Mouse (Mus musculus) spleen, adult 2 months (tissue): Measurements from ENCODE around the gene Amn1. TPM values are rescaled to one million over a fixed set of nuclear protein-coding genes. Genes with fewer than 3 reads are reported as not detected.
A peak's percentile ranks its signal among the peaks of the same experiment; 100 is the strongest.
"Not testable (repeated sequence)": the region's sequence is repeated elsewhere in the genome, so short reads cannot be mapped to it uniquely, and the experiment has no call there.

ENCODE experiments used
- DNase-seq, 2 experiments: peaks; one replicate each; pipeline versions ENCODE4 v3.0.0 to v3.0.0-alpha.2; 2012 to 2021; ENCODE audit warnings: low spot score in 2 of 2, low read depth in 1 of 2
- H3K27ac ChIP-seq: fragments of 200-500 bp; 2 replicates; pipeline ENCODE4 v1.5.1; 2012; ENCODE audit warnings: low read length, inconsistent platforms; ENCODE audit not compliant: insufficient read depth
- H3K27me3 ChIP-seq: fragments of 200-500 bp; 2 replicates; pipeline ENCODE4 v1.6.1; 2012; ENCODE audit warnings: mild to moderate bottlenecking, moderate library complexity, low read length, inconsistent platforms; ENCODE audit not compliant: control insufficient read depth, insufficient read depth
- H3K36me3 ChIP-seq: fragments of 200-500 bp; 2 replicates; pipeline ENCODE4 v1.6.1; 2012; ENCODE audit warnings: mild to moderate bottlenecking, low read length, inconsistent platforms; ENCODE audit not compliant: control insufficient read depth, insufficient read depth
- H3K4me1 ChIP-seq: fragments of 200-500 bp; 2 replicates; pipeline ENCODE4 v1.6.1; 2011; ENCODE audit warnings: inconsistent platforms; ENCODE audit not compliant: control insufficient read depth, insufficient read depth, insufficient read length
- H3K4me3 ChIP-seq: fragments of 200-500 bp; 2 replicates; pipeline ENCODE4 v1.5.1; 2011; ENCODE audit warnings: mild to moderate bottlenecking, inconsistent platforms; ENCODE audit not compliant: insufficient read depth, insufficient read length; ENCODE audit errors: extremely low read depth
- CTCF ChIP-seq: fragments of 200-500 bp; IDR thresholded peaks from 2 replicates; pipeline ENCODE4 v1.5.1; 2011; ENCODE audit warnings: mild to moderate bottlenecking, inconsistent platforms; ENCODE audit not compliant: insufficient read depth, insufficient read length, insufficient replicate concordance; ENCODE audit errors: extremely low read depth
- POLR2A ChIP-seq: fragments of 200-500 bp; IDR thresholded peaks from 2 replicates; pipeline ENCODE4 v1.6.1; 2011; ENCODE audit warnings: low read depth, low read length, inconsistent platforms
- WGBS: fragments of 180-500 bp; shearing (Covaris S2); methylation state at CpG from one replicate; pipeline ENCODE4 v1.1.7; 2018; 5-methylcytosine and 5-hydroxymethylcytosine counted together
- polyA plus RNA-seq: library from polyadenylated mRNA; depleted of rRNA; stranded (reverse); fragments of >200 nt; gene quantifications from 2 replicates; pipeline ENCODE4 v1.2.3, GENCODE M21; 2012

Amn1 gene
- polyA plus RNA-seq, 1 experiment = 5.3 TPM

DNA sequence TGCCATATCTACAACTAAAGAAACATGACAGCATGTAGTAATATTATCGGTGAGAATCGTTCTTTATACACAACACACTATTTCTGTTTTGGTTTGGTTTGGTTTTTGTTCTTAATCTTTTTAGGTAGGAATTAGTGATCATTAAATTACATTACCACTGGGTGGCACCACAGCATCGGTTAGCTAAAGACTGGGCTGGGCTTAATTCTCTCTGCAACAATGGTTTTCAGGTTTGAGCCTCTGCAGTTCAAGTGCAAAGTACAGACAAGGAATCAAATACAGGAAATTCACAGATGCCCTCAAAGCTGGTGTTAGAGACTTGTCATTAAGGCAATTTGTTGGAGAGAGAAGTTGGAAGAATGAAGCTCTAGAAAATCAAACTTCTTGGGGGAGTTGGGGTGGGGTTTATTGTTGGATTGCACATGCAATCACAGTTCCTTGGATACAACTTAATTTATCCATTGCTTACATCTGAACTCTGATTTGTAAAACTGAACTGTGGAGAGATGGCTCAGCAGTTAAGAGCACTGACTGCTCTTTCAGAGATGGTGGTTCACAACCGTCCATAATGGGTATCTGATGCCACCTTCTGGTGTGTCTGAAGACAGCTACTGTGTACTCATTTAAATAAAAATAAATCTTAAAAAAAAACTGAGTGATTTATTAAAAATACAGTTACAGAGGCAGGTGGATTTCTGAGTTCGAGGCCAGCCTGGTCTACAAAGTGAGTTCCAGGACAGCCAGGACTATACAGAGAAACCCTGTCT lies 56.0 kb downstream of the Amn1 start:
- TF ChIP-seq POLR2A (no peak), CTCF (peak; percentile 42; the same call in 1 of the 2 replicates)
- Histone ChIP-seq H3K27me3 (no peaks in the 10 kb centered on the region), H3K27ac (no peak overlapping the region), H3K4me3 (no peak overlapping the region), H3K36me3 (no peaks in the 10 kb centered on the region), H3K4me1 (no peaks in the 10 kb centered on the region)
- 26% methylated on average over 5 of the region's 5 CpGs for WGBS
- peak; percentile 21 to 67 for DNase-seq

DNA sequence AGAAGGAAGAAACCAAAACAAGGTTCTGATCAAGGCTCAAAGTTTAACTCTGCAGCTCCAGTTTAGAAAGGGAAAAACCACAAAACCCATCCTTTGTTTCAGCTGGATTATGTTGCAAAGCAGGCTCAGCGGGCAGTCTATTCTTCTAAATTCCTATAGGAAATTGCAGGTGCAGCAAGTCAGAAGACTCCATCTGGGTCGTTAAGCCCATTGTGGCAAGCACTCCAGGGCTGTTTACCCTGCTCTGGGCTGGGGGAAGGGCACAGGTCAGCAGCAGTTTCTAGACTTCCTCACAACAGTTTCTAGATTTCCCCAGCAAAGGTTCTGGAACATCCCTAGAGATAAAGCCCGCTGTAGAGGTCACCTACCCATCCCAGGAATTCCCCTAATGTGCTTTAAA lies 57.4 kb downstream of the Amn1 start:
- 51% methylated on average over 3 of the region's 3 CpGs for WGBS
- no peaks in the 10 kb centered on the region for H3K4me1 ChIP-seq
- H3K4me3 ChIP-seq = no peak overlapping the region
- H3K36me3 ChIP-seq = no peaks in the 10 kb centered on the region
- no peak for DNase-seq
- H3K27me3 ChIP-seq = no peaks in the 10 kb centered on the region
- no peak overlapping the region for H3K27ac ChIP-seq
- TF ChIP-seq POLR2A (no peak), CTCF (no peak)

DNA sequence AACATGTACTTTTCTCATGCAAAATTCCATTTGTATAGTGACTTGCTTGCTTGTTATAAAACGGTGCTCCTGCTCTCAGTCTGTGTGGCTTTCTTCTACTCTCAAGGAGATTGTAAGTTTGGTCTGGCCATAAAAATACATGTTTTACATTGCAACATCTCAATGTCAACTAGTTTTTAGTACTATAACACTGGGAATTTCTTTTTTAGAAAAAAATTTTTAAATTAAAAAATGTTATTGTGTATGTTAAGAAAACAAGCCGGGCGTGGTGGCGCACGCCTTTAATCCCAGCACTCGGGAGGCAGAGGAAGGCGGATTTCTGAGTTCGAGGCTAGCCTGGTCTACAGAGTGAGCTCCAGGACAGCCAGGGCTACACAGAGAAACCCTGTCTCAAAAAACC lies 58.6 kb downstream of the Amn1 start, which contains the start of gene Gm10203:
TSS of gene Gm10203 (plus strand) at position 301 of the 400 bp plus-strand sequence.
- not testable (repeated sequence) for H3K36me3 ChIP-seq, H3K27me3 ChIP-seq, H3K27ac ChIP-seq, H3K4me3 ChIP-seq, DNase-seq, H3K4me1 ChIP-seq
- 91% methylated on average over 8 of the region's 8 CpGs for WGBS

- no peaks in the 10 kb centered on the region for H3K36me3 ChIP-seq
- H3K27ac ChIP-seq = no peak overlapping the region
- TF ChIP-seq CTCF (peak; percentile 11; the same call in 1 of the 2 replicates), POLR2A (no peak)
- H3K27me3 ChIP-seq = no peaks in the 10 kb centered on the region
- 68% methylated on average over 4 of the region's 4 CpGs for WGBS
- H3K4me1 ChIP-seq = no peaks in the 10 kb centered on the region
- no peak overlapping the region for H3K4me3 ChIP-seq
- DNase-seq = peak in 1 of 2 experiments; percentile 52
Observed at GRCm38 (mm10) chr6:149126675-149127074, 61.8 kb downstream of the Amn1 start.

GRCm38 (mm10) chr6:149123042-149123441 lies 65.5 kb downstream of the Amn1 start:
- 83% methylated on average over 3 of the region's 3 CpGs for WGBS
- H3K4me3 ChIP-seq = no peak overlapping the region
- no peaks in the 10 kb centered on the region for H3K36me3 ChIP-seq
- no peak for TF ChIP-seq CTCF
- TF ChIP-seq POLR2A = no peak
- no peak for DNase-seq
- no peaks in the 10 kb centered on the region for H3K27me3 ChIP-seq
- H3K4me1 ChIP-seq = no peaks in the 10 kb centered on the region; the same call in 1 of the 2 replicates
- no peak overlapping the region for H3K27ac ChIP-seq

- DNase-seq = peak in 1 of 2 experiments; percentile 29
- no peak overlapping the region for H3K27ac ChIP-seq
- 37% methylated on average over 2 of the region's 2 CpGs for WGBS
Observed at GRCm38 (mm10) chr6:149119853-149120252, 68.7 kb downstream of the Amn1 start.

DNA sequence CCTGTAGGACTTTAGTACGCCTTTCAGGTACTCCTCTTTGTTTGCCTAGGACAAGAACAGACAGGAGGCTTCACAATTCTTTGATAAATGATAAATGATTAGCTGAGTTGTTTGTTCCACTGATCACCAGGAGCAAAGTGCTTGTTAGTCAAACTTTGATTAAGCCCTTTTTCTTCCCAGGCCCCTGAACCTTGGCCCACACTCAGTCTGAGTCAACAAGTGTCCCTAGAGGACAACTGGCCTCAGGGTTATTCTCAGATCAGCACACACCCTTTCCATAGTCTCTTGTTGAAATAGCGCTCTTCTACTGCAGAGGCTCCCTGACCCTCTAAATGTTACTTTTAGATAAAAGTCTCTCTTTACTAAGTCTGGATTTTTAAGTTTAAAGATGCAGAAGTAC lies 69.6 kb downstream of the Amn1 start:
- no peaks in the 10 kb centered on the region for H3K27me3 ChIP-seq
- WGBS = 79% methylated on average over 2 of the region's 2 CpGs
- no peaks in the 10 kb centered on the region; the same call in 1 of the 2 replicates for H3K4me1 ChIP-seq
- TF ChIP-seq POLR2A = no peak
- no peak for TF ChIP-seq CTCF
- no peak overlapping the region for H3K27ac ChIP-seq
- no peak for DNase-seq
- no peaks in the 10 kb centered on the region for H3K36me3 ChIP-seq
- no peak overlapping the region for H3K4me3 ChIP-seq

More at GRCm38 (mm10) chr6:149119853-149120252, 68.7 kb downstream of the Amn1 start:
- no peak overlapping the region for H3K4me3 ChIP-seq
- no peaks in the 10 kb centered on the region for H3K27me3 ChIP-seq
- TF ChIP-seq CTCF (no peak), POLR2A (no peak)
- no peaks in the 10 kb centered on the region for H3K36me3 ChIP-seq
- H3K4me1 ChIP-seq = no peaks in the 10 kb centered on the region; the same call in 1 of the 2 replicates
